Mouse (Mus musculus) CH12.LX (cell line): ENCODE measurements around the gene Got2. TPM values are rescaled to one million over a fixed set of nuclear protein-coding genes. Genes with fewer than 3 reads are reported as not detected.

Experiments
- DNase-seq: peaks from one replicate; pipeline ENCODE4 v3.0.0-alpha.2; 2013; ENCODE audit errors: extremely low read depth
- H3K27ac ChIP-seq: 2 replicates; pipeline ENCODE4 v1.5.1; 2012; ENCODE audit warnings: low read depth, mild to moderate bottlenecking, control low read depth, moderate library complexity; ENCODE audit not compliant: insufficient read depth
- H3K27me3 ChIP-seq: replicated peaks from 2 replicates; pipeline ENCODE3; 2012; ENCODE audit warnings: inconsistent platforms
- H3K36me3 ChIP-seq, 2 experiments: replicated peaks in 1 of 2; 2 replicates each; pipeline versions ENCODE3 to v1.6.1; 2012; ENCODE audit warnings: inconsistent platforms in 1 of 2, low read length in 1 of 2, mild to moderate bottlenecking in 1 of 2, mixed read lengths in 1 of 2, moderate library complexity in 1 of 2; ENCODE audit not compliant: control insufficient read depth in 1 of 2, insufficient read depth in 1 of 2
- H3K4me1 ChIP-seq, 2 experiments: 2 replicates each; pipeline ENCODE4 v1.6.1; 2012; ENCODE audit warnings: inconsistent platforms in 1 of 2, moderate library complexity in 1 of 2; ENCODE audit not compliant: insufficient read depth in 2 of 2, control insufficient read depth in 1 of 2
- H3K4me2 ChIP-seq: 2 replicates; pipeline ENCODE4 v1.6.1; 2012; ENCODE audit warnings: low read depth, mild to moderate bottlenecking, control low read depth; ENCODE audit not compliant: poor library complexity, insufficient read depth, severe bottlenecking
- H3K4me3 ChIP-seq, 3 experiments: fragments of 150-350 bp in 1 of 3; sonication (generic) in 1 of 3; replicated peaks in 1 of 3; 2 replicates each; pipeline versions ENCODE3 to v1.5.1; 2011 to 2012; ENCODE audit warnings: low read depth in 2 of 3, low read length in 2 of 3, mild to moderate bottlenecking in 2 of 3, moderate library complexity in 2 of 3, control low read depth in 1 of 3, improper control_type of control experiment in 1 of 3, inconsistent platforms in 1 of 3, mixed read lengths in 1 of 3; ENCODE audit not compliant: poor library complexity in 1 of 3
- H3K79me2 ChIP-seq: replicated peaks from 2 replicates; pipeline ENCODE4 v1.6.1; 2012; ENCODE audit warnings: mild to moderate bottlenecking, moderate library complexity; ENCODE audit not compliant: control insufficient read depth, poor library complexity, insufficient read depth, severe bottlenecking; ENCODE audit errors: extremely low read depth
- H3K9ac ChIP-seq: 2 replicates; pipeline ENCODE4 v1.6.1; 2012; ENCODE audit warnings: low read depth, mild to moderate bottlenecking, control low read depth, moderate library complexity; ENCODE audit not compliant: insufficient read depth
- H3K9me3 ChIP-seq: replicated peaks from 2 replicates; pipeline ENCODE3; 2012; ENCODE audit warnings: low read length, inconsistent platforms, mixed read lengths
- BHLHE40 ChIP-seq: IDR thresholded peaks from 2 replicates; pipeline ENCODE4 v1.6.1; 2011; ENCODE audit warnings: mild to moderate bottlenecking, low read depth, low read length, improper control_type of control experiment
- CHD1 ChIP-seq: IDR thresholded peaks from 2 replicates; pipeline ENCODE4 v1.6.1; 2012; ENCODE audit warnings: low read depth, low read length, improper control_type of control experiment, inconsistent platforms
- CHD2 ChIP-seq: IDR thresholded peaks from 2 replicates; pipeline ENCODE4 v1.6.1; 2011; ENCODE audit warnings: low read length, improper control_type of control experiment
- ELF1 ChIP-seq: IDR thresholded peaks from 2 replicates; pipeline ENCODE4 v1.6.1; 2014; ENCODE audit warnings: low read depth, mild to moderate bottlenecking, inconsistent platforms, low read length, improper control_type of control experiment
- EP300 ChIP-seq: IDR thresholded peaks from 2 replicates; pipeline ENCODE4 v1.6.1; 2011; ENCODE audit warnings: low read length, improper control_type of control experiment
- JUN ChIP-seq: IDR thresholded peaks from 2 replicates; pipeline ENCODE4 v1.6.1; 2011; ENCODE audit warnings: low read depth, mild to moderate bottlenecking, low read length, improper control_type of control experiment, moderate library complexity; ENCODE audit not compliant: insufficient read depth
- JUND ChIP-seq: conservative IDR thresholded peaks from 2 replicates; pipeline ENCODE4 v1.6.1; 2011; ENCODE audit warnings: low read depth, low read length, improper control_type of control experiment
- KAT2A ChIP-seq: IDR thresholded peaks from 2 replicates; pipeline ENCODE4 v1.6.1; 2012; ENCODE audit warnings: low read length, improper control_type of control experiment, inconsistent platforms; ENCODE audit not compliant: insufficient replicate concordance
- MAFK ChIP-seq: IDR thresholded peaks from 2 replicates; pipeline ENCODE4 v1.6.1; 2011; ENCODE audit warnings: low read length, improper control_type of control experiment; ENCODE audit not compliant: insufficient replicate concordance
- MAX ChIP-seq: IDR thresholded peaks from 2 replicates; pipeline ENCODE4 v1.6.1; 2011; ENCODE audit warnings: low read length, improper control_type of control experiment
- MAZ ChIP-seq: IDR thresholded peaks from 2 replicates; pipeline ENCODE4 v1.6.1; 2012; ENCODE audit warnings: low read depth, mild to moderate bottlenecking, inconsistent platforms, low read length, improper control_type of control experiment, moderate library complexity
- MEF2A ChIP-seq: IDR thresholded peaks from 2 replicates; pipeline ENCODE4 v1.6.1; 2014; ENCODE audit warnings: low read depth, mild to moderate bottlenecking, inconsistent platforms, low read length, improper control_type of control experiment, borderline replicate concordance
- MXI1 ChIP-seq: IDR thresholded peaks from 2 replicates; pipeline ENCODE4 v1.6.1; 2011; ENCODE audit warnings: mild to moderate bottlenecking, low read depth, low read length, improper control_type of control experiment
- MYC ChIP-seq: IDR thresholded peaks from 2 replicates; pipeline ENCODE4 v1.6.1; 2011; ENCODE audit warnings: low read depth, mild to moderate bottlenecking, improper control_type of control experiment, low read length
- NELFE ChIP-seq: IDR thresholded peaks from 2 replicates; pipeline ENCODE4 v1.6.1; 2011; ENCODE audit warnings: low read depth, low read length, improper control_type of control experiment
- NRF1 ChIP-seq: IDR thresholded peaks from 2 replicates; pipeline ENCODE4 v1.6.1; 2014; ENCODE audit warnings: low read depth, mild to moderate bottlenecking, inconsistent platforms, low read length, improper control_type of control experiment, moderate library complexity
- POLR2AphosphoS2 ChIP-seq: IDR thresholded peaks from 2 replicates; pipeline ENCODE4 v1.6.1; 2011; ENCODE audit warnings: low read depth, low read length, improper control_type of control experiment
- RAD21 ChIP-seq: IDR thresholded peaks from 2 replicates; pipeline ENCODE4 v1.6.1; 2011; ENCODE audit warnings: low read depth, mild to moderate bottlenecking, low read length, improper control_type of control experiment, moderate library complexity
- RCOR1 ChIP-seq: conservative IDR thresholded peaks from 2 replicates; pipeline ENCODE4 v1.6.1; 2012; ENCODE audit warnings: low read depth, mild to moderate bottlenecking, inconsistent platforms, low read length, improper control_type of control experiment
- SIN3A ChIP-seq: IDR thresholded peaks from 2 replicates; pipeline ENCODE4 v1.6.1; 2012; ENCODE audit warnings: low read length, improper control_type of control experiment, inconsistent platforms
- SMC3 ChIP-seq: IDR thresholded peaks from 2 replicates; pipeline ENCODE4 v1.6.1; 2011; ENCODE audit warnings: low read depth, low read length, improper control_type of control experiment
- UBTF ChIP-seq: IDR thresholded peaks from 2 replicates; pipeline ENCODE4 v1.6.1; 2012; ENCODE audit warnings: low read depth, mild to moderate bottlenecking, inconsistent platforms, low read length, improper control_type of control experiment, moderate library complexity
- USF1 ChIP-seq: IDR thresholded peaks from 2 replicates; pipeline ENCODE4 v1.6.1; 2014; ENCODE audit warnings: low read depth, mild to moderate bottlenecking, inconsistent platforms, low read length, improper control_type of control experiment
- USF2 ChIP-seq: conservative IDR thresholded peaks from 2 replicates; pipeline ENCODE4 v1.6.1; 2011; ENCODE audit warnings: low read depth, low read length, improper control_type of control experiment
- ZMIZ1 ChIP-seq: IDR thresholded peaks from 2 replicates; pipeline ENCODE4 v1.6.1; 2012; ENCODE audit warnings: low read depth, mild to moderate bottlenecking, inconsistent platforms, low read length, improper control_type of control experiment
- dilution Hi-C: fragments of 300-500 bp; cut with MboI; formaldehyde crosslinking; loops from 2 replicates; pipeline ENCODE4 v1.14.3; 2020; ENCODE audit warnings: low sequenced_read_pairs; ENCODE audit not compliant: extremely low pct_unique_long_range_greater_than_20kb, extremely low pct_ligation_motif_present
- in situ Hi-C: fragments of 300-500 bp; cut with MboI; formaldehyde crosslinking; loops from 3 replicates; pipeline ENCODE4 v1.14.3; 2019; ENCODE audit warnings: low sequenced_read_pairs, low pct_ligation_motif_present, low pct_unique_long_range_greater_than_20kb, mixed read lengths
- polyA plus RNA-seq: library from polyadenylated mRNA; unstranded; fragments of >175 nt; gene quantifications from 2 replicates; pipeline ENCODE4 v1.2.1, GENCODE M21; 2012; ENCODE audit warnings: low read depth; ENCODE audit not compliant: insufficient read length
- total RNA-seq, 2 experiments: library from RNA; depleted of rRNA; stranded (reverse); fragments of 300-350 nt in 1 of 2; fragments of >200 nt in 1 of 2; gene quantifications; 2 replicates each; pipeline ENCODE4 v1.2.3; 2012 to 2014

Got2 gene
- total and polyA plus RNA-seq, 3 experiments, result 283 to 489 (median 303) TPM

DNA sequence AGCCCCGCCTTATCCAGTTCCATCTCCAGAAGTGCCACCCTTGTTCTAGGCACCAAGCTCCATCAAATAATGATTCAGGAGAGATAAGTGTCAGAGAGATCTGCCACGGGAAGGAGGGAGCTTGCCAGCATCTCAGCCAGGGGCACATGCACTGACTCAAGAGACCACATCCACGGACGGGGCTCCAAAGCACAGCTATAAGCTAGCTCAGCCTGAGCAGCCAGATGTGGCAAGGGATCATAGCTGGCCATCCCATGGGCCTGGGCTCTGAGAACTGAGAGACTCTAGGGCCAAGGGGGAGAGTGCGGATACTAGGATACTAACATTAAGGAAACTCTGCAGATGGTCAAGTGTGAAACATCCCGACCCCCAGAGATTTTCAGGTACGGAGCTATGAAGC lies 43.3 kb downstream of the Got2 start:
- no peak overlapping the region for H3K9ac ChIP-seq
- TF ChIP-seq MAFK (no peak), RCOR1 (no peak)
- H3K79me2 ChIP-seq, result 0 out of 2 replicates have a peak, but pooled peaks cover 1% of the 10 kb centered on the region
- H3K4me3 ChIP-seq, result no peak overlapping the region
- H3K4me2 ChIP-seq, result no peak overlapping the region
- H3K9me3 ChIP-seq, result no peaks in the 10 kb centered on the region
- H3K36me3 ChIP-seq, result peaks cover 70 to 84% of the 10 kb centered on the region in 2 experiments
- in situ Hi-C loops, result no loop called here
- DNase-seq, result no peak
- H3K27me3 ChIP-seq, result no peaks in the 10 kb centered on the region
- dilution Hi-C loops, result no loop called here
- peaks cover 3 to 9% of the 10 kb centered on the region in 2 experiments for H3K4me1 ChIP-seq
- H3K27ac ChIP-seq, result no peak overlapping the region

- dilution Hi-C loops, result no loop called here
- in situ Hi-C loops, result no loop called here
- H3K9ac ChIP-seq, result no peak overlapping the region
- no peak overlapping the region for H3K27ac ChIP-seq
- no peaks in the 10 kb centered on the region for H3K27me3 ChIP-seq
- H3K4me3 ChIP-seq, result no peak overlapping the region
- H3K4me1 ChIP-seq, result peaks cover 0 to 5% of the 10 kb centered on the region in 2 experiments; a peak in 3 of 4 replicates
- H3K4me2 ChIP-seq, result no peak overlapping the region
- H3K36me3 ChIP-seq, result peaks cover 75 to 90% of the 10 kb centered on the region in 2 experiments
- H3K79me2 ChIP-seq, result no peaks in the 10 kb centered on the region
- no peak for TF ChIP-seq NELFE
- TF ChIP-seq ZMIZ1, result no peak
- TF ChIP-seq KAT2A, result no peak
- no peak for TF ChIP-seq ELF1
- TF ChIP-seq MYC, result no peak
- TF ChIP-seq USF2, result no peak
- no peak for TF ChIP-seq MXI1
- no peak for TF ChIP-seq JUN
- TF ChIP-seq BHLHE40, result no peak
- no peak for TF ChIP-seq CHD2
- no peak for TF ChIP-seq POLR2AphosphoS2
- no peak for TF ChIP-seq UBTF
- no peaks in the 10 kb centered on the region for H3K9me3 ChIP-seq
- no peak for DNase-seq
These were observed 44.4 kb downstream of the Got2 start for GRCm38 (mm10) chr8:95843968-95844367.

GRCm38 (mm10) chr8:95841436-95841835 lies 46.9 kb downstream of the Got2 start:
- H3K4me2 ChIP-seq, result no peak overlapping the region
- in situ Hi-C loops, result no loop called here
- H3K9ac ChIP-seq, result no peak overlapping the region
- no peaks in the 10 kb centered on the region for H3K9me3 ChIP-seq
- dilution Hi-C loops, result no loop called here
- H3K4me3 ChIP-seq, result no peak overlapping the region
- TF ChIP-seq RAD21 (no peak), MAFK (no peak), JUND (no peak), NRF1 (no peak), USF2 (no peak), MAX (no peak), KAT2A (no peak), MEF2A (no peak), SIN3A (no peak), CHD1 (no peak), EP300 (no peak), UBTF (no peak), JUN (no peak), POLR2AphosphoS2 (no peak), USF1 (no peak), CHD2 (no peak), SMC3 (no peak), MAZ (no peak), ELF1 (no peak), NELFE (no peak)
- H3K79me2 ChIP-seq, result no peaks in the 10 kb centered on the region
- H3K36me3 ChIP-seq, result peaks cover 84 to 90% of the 10 kb centered on the region in 2 experiments
- H3K27ac ChIP-seq, result no peak overlapping the region
- no peak for DNase-seq
- H3K27me3 ChIP-seq, result no peaks in the 10 kb centered on the region
- H3K4me1 ChIP-seq, result no peaks in the 10 kb centered on the region
